Mouse (Mus musculus) heart, postnatal 0 days (tissue): ENCODE results near the gene Uvrag. TPM values are rescaled to one million over a fixed set of nuclear protein-coding genes. Genes with fewer than 3 reads are reported as not detected.

Source experiments
- ATAC-seq: fragments of 200-750 bp; cut with Nextera tagmentation; 2 replicates; pipeline ENCODE4 v1.8.0; 2017; ENCODE audit warnings: low read depth, moderate number of reproducible peaks, moderate library complexity; ENCODE audit not compliant: insufficient read depth
- DNase-seq: peaks from one replicate; pipeline ENCODE4 v3.0.0-alpha.2; 2016; ENCODE audit warnings: low spot score
- H3K27ac ChIP-seq: fragments of 300-500 bp; sonication (generic); 2 replicates; pipeline ENCODE4 v1.5.1; 2014; ENCODE audit warnings: low read depth, mild to moderate bottlenecking
- H3K27me3 ChIP-seq: fragments of 300-500 bp; sonication (generic); 2 replicates; pipeline ENCODE4 v1.6.1; 2014; ENCODE audit warnings: low read length, mixed read lengths; ENCODE audit not compliant: control insufficient read depth, insufficient read depth
- H3K36me3 ChIP-seq: fragments of 300-500 bp; sonication (generic); replicated peaks from 2 replicates; pipeline ENCODE4 v1.6.1; 2014; ENCODE audit warnings: low read length, mixed read lengths; ENCODE audit not compliant: control insufficient read depth, insufficient read depth
- H3K4me1 ChIP-seq: fragments of 300-500 bp; sonication (generic); 2 replicates; pipeline ENCODE4 v1.6.1; 2014; ENCODE audit warnings: antibody characterized with exemption; ENCODE audit not compliant: control insufficient read depth, insufficient read depth
- H3K4me2 ChIP-seq: fragments of 300-500 bp; sonication (generic); 2 replicates; pipeline ENCODE4 v1.6.1; 2014; ENCODE audit warnings: low read depth, mild to moderate bottlenecking, low read length, moderate library complexity
- H3K4me3 ChIP-seq: fragments of 300-500 bp; sonication (generic); 2 replicates; pipeline ENCODE4 v1.5.1; 2014; ENCODE audit warnings: low read depth, low read length
- H3K9ac ChIP-seq: fragments of 300-500 bp; sonication (generic); replicated peaks from 2 replicates; pipeline ENCODE4 v1.6.1; 2014; ENCODE audit warnings: low read depth, low read length, mixed read lengths
- H3K9me3 ChIP-seq: fragments of 300-500 bp; sonication (generic); replicated peaks from 2 replicates; pipeline ENCODE4 v1.6.1; 2016; ENCODE audit warnings: low read length; ENCODE audit not compliant: control insufficient read depth
- CTCF ChIP-seq: IDR thresholded peaks from 2 replicates; pipeline ENCODE4 v1.5.1; 2016; ENCODE audit warnings: antibody characterized with exemption, control low read depth, low read depth
- EP300 ChIP-seq: IDR thresholded peaks from 2 replicates; pipeline ENCODE4 v1.6.1; 2016; ENCODE audit warnings: antibody characterized with exemption, low read depth
- WGBS: fragments of 180-500 bp; shearing (Covaris S2); extraction: QIAGEN DNeasy Blood & Tissue Kit; methylation state at CpG from one replicate; pipeline ENCODE4 v1.1.7; 2014; 5-methylcytosine and 5-hydroxymethylcytosine counted together
- polyA plus RNA-seq: library from polyadenylated mRNA; unstranded; fragments of >200 nt; fragmentation: Nextera tagmentation; extraction: Ambion mirVana; gene quantifications from 2 replicates; pipeline ENCODE4 v1.2.1, GENCODE M21; 2015
- total RNA-seq: library from RNA; depleted of rRNA; stranded (reverse); fragments of >200 nt; gene quantifications from 2 replicates; pipeline ENCODE4 v1.2.3, GENCODE M21; 2014; ENCODE audit warnings: low replicate concordance; rRNA removed

Uvrag gene
- 37.2 and 38.1 TPM in 2 replicates for total RNA-seq
- polyA plus RNA-seq = 11.1 and 11.8 TPM in 2 replicates

- 1% methylated on average over 51 of the region's 51 CpGs for WGBS
- Histone ChIP-seq H3K27ac (peak within 1 kb of the TSS; percentile 98), H3K4me2 (peak within 1 kb of the TSS; percentile 80), H3K4me3 (peak within 1 kb of the TSS; percentile 100), H3K9ac (peak within 1 kb of the TSS; percentile 95), H3K4me1 (peaks cover 15% of the 10 kb centered on the region), H3K36me3 (no peaks in the 10 kb centered on the region), H3K9me3 (no peaks in the 10 kb centered on the region), H3K27me3 (no peaks in the 10 kb centered on the region)
- peak; percentile 100 for DNase-seq
- peak; percentile 96 for ATAC-seq
- TF ChIP-seq CTCF = no peak
- TF ChIP-seq EP300 = no peak; the same call in 1 of the 2 replicates
These were observed at the start of gene Uvrag for GRCm38 (mm10) chr7:99140984-99141918. TSS of gene Uvrag (minus strand) at chr7:99141141.

GRCm38 (mm10) chr7:99189885-99190284 is 48.9 kb upstream of the Uvrag start:
- Histone ChIP-seq H3K9me3 (no peaks in the 10 kb centered on the region), H3K9ac (no peak overlapping the region), H3K27ac (no peak overlapping the region), H3K36me3 (no peaks in the 10 kb centered on the region), H3K4me1 (no peaks in the 10 kb centered on the region), H3K4me3 (no peak overlapping the region), H3K4me2 (no peak overlapping the region), H3K27me3 (no peaks in the 10 kb centered on the region)
- WGBS = 81% methylated on average over 5 of the region's 5 CpGs
- DNase-seq = no peak
- TF ChIP-seq EP300 = no peak
- TF ChIP-seq CTCF = no peak
- ATAC-seq = no peak

- H3K27me3 ChIP-seq = no peaks in the 10 kb centered on the region
- H3K27ac ChIP-seq = no peak overlapping the region
- no peak overlapping the region for H3K4me2 ChIP-seq
- ATAC-seq (no peak), DNase-seq (no peak)
- no peaks in the 10 kb centered on the region for H3K9me3 ChIP-seq
- H3K4me3 ChIP-seq = no peak overlapping the region
- H3K4me1 ChIP-seq = no peaks in the 10 kb centered on the region
- TF ChIP-seq CTCF (no peak), EP300 (no peak)
- no peaks in the 10 kb centered on the region for H3K36me3 ChIP-seq
- no peak overlapping the region for H3K9ac ChIP-seq
- WGBS = 74% methylated on average over 6 of the region's 6 CpGs
These were observed 47.7 kb upstream of the Uvrag start for GRCm38 (mm10) chr7:99188630-99189029.

GRCm38 (mm10) chr7:99187451-99187850 is 46.5 kb upstream of the Uvrag start:
- ATAC-seq = no peak
- no peak overlapping the region for H3K9ac ChIP-seq
- H3K4me2 ChIP-seq = no peak overlapping the region
- DNase-seq = no peak
- H3K9me3 ChIP-seq = no peaks in the 10 kb centered on the region
- no peaks in the 10 kb centered on the region for H3K36me3 ChIP-seq
- WGBS = 83% methylated on average over 5 of the region's 5 CpGs
- TF ChIP-seq EP300 (no peak), CTCF (no peak)
- H3K4me3 ChIP-seq = no peak overlapping the region
- no peaks in the 10 kb centered on the region for H3K4me1 ChIP-seq
- no peak overlapping the region for H3K27ac ChIP-seq
- H3K27me3 ChIP-seq = no peaks in the 10 kb centered on the region

GRCm38 (mm10) chr7:99185405-99185804 is 44.5 kb upstream of the Uvrag start:
- DNase-seq (no peak), ATAC-seq (no peak)
- Histone ChIP-seq H3K36me3 (no peaks in the 10 kb centered on the region), H3K27ac (no peak overlapping the region), H3K9me3 (no peaks in the 10 kb centered on the region), H3K4me1 (0 out of 2 replicates have a peak, but pooled peaks cover 8% of the 10 kb centered on the region), H3K4me3 (no peak overlapping the region), H3K27me3 (no peaks in the 10 kb centered on the region), H3K4me2 (no peak overlapping the region), H3K9ac (no peak overlapping the region)
- 87% methylated on average over 3 of the region's 3 CpGs for WGBS
- TF ChIP-seq CTCF (no peak), EP300 (no peak)

- ATAC-seq (no peak), DNase-seq (no peak)
- TF ChIP-seq CTCF = no peak
- no peak for TF ChIP-seq EP300
- Histone ChIP-seq H3K4me2 (no peak overlapping the region), H3K36me3 (no peaks in the 10 kb centered on the region), H3K4me1 (peaks cover 12% of the 10 kb centered on the region; the same call in 1 of the 2 replicates), H3K27me3 (no peaks in the 10 kb centered on the region), H3K9ac (no peak overlapping the region), H3K27ac (no peak overlapping the region), H3K9me3 (no peaks in the 10 kb centered on the region), H3K4me3 (no peak overlapping the region)
- 79% methylated on average over 6 of the region's 6 CpGs for WGBS
These were observed 42.8 kb upstream of the Uvrag start for GRCm38 (mm10) chr7:99183751-99184150.
